Mouse (Mus musculus) heart, embryonic 16.5 days (tissue): Measurements from ENCODE around the gene Arhgef12. TPM values are rescaled to one million over a fixed set of nuclear protein-coding genes. Genes with fewer than 3 reads are reported as not detected.

Experiments
- ATAC-seq: fragments of 200-750 bp; cut with Nextera tagmentation; replicated peaks from 2 replicates; pipeline ENCODE4 v1.8.0; 2017; ENCODE audit warnings: moderate number of reproducible peaks; ENCODE audit not compliant: insufficient read depth, low FRiP score; ENCODE audit errors: extremely low read depth
- H3K27ac ChIP-seq: fragments of 300-500 bp; sonication (generic); 2 replicates; pipeline ENCODE4 v1.5.1; 2014; ENCODE audit warnings: mild to moderate bottlenecking, low read length, control low read depth, moderate library complexity
- H3K27me3 ChIP-seq: fragments of 300-500 bp; sonication (generic); 2 replicates; pipeline ENCODE4 v1.6.1; 2014; ENCODE audit warnings: low read length, mixed read lengths; ENCODE audit not compliant: control insufficient read depth, insufficient read depth
- H3K36me3 ChIP-seq: fragments of 300-500 bp; sonication (generic); 2 replicates; pipeline ENCODE4 v1.6.1; 2014; ENCODE audit not compliant: control insufficient read depth, insufficient read depth
- H3K4me1 ChIP-seq: fragments of 300-500 bp; sonication (generic); 2 replicates; pipeline ENCODE4 v1.6.1; 2014; ENCODE audit warnings: low read length, mixed read lengths; ENCODE audit not compliant: control insufficient read depth, insufficient read depth
- H3K4me2 ChIP-seq: fragments of 300-500 bp; sonication (generic); 2 replicates; pipeline ENCODE4 v1.6.1; 2014; ENCODE audit warnings: low read depth, mild to moderate bottlenecking, control low read depth, low read length
- H3K4me3 ChIP-seq: fragments of 300-500 bp; sonication (generic); 2 replicates; pipeline ENCODE4 v1.5.1; 2014; ENCODE audit warnings: mild to moderate bottlenecking, control low read depth, low read length
- H3K9ac ChIP-seq: fragments of 300-500 bp; sonication (generic); 2 replicates; pipeline ENCODE4 v1.6.1; 2014; ENCODE audit warnings: low read length, control low read depth
- H3K9me3 ChIP-seq: fragments of 300-500 bp; sonication (generic); replicated peaks from 2 replicates; pipeline ENCODE4 v1.6.1; 2016; ENCODE audit warnings: low read length; ENCODE audit not compliant: control insufficient read depth
- WGBS: fragments of 180-500 bp; shearing (Covaris S2); extraction: QIAGEN DNeasy Blood & Tissue Kit; methylation state at CpG from one replicate; pipeline ENCODE4 v1.1.7; 2014; 5-methylcytosine and 5-hydroxymethylcytosine counted together
- polyA plus RNA-seq: library from polyadenylated mRNA; unstranded; fragments of >200 nt; fragmentation: Nextera tagmentation; extraction: Ambion mirVana; gene quantifications from 2 replicates; pipeline ENCODE4 v1.2.1, GENCODE M21; 2015

Gene Arhgef12
- polyA plus RNA-seq, 1 experiment from 2014 or later: 10.9 TPM

DNA sequence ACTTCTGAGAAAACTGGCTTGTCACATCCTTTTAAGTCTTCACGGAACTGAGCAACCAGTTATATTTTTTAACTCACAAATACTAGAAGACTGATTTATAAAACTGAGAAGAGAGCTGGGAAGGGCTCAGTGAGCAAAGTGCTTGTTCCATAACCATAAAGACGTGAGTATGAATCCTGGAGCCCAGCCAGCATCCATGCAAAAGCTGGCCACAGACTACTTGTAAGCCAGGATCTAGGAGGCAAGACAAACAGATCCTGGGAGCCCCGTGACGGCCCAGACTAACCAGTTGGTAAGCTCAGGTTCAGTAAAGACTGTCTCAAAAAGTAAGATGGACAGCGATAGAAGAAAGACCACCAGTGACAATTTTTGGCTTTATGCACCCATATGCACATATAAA lies 94.5 kb downstream of the Arhgef12 start:
- H3K4me2 ChIP-seq: no peak overlapping the region
- H3K36me3 ChIP-seq: peaks cover 23% of the 10 kb centered on the region
- ATAC-seq: no peak
- H3K9ac ChIP-seq: no peak overlapping the region
- WGBS: 59% methylated on average over 5 of the region's 5 CpGs
- H3K27ac ChIP-seq: no peak overlapping the region
- no peaks in the 10 kb centered on the region for H3K27me3 ChIP-seq
- no peak overlapping the region for H3K4me3 ChIP-seq
- H3K4me1 ChIP-seq: peaks cover 3% of the 10 kb centered on the region; the same call in 1 of the 2 replicates
- H3K9me3 ChIP-seq: no peaks in the 10 kb centered on the region

DNA sequence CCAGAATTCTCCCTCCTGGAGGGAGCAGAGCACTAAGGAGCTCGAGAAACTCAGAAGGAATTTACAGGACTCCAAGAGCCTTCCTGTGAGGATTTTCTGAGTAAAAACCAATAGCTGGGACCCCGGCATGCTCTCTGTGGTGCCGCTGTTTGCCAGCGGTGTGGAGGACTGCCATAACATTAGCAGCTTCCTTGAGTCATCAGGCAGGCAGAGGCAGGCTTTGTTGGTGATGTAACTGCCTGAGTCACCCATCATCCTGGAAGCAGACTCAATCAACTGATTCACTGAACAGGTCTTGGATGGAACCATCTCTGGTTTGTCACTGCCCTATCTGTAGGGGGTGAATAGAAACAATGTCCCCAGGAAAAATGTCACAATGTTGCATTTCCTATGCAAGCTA lies 96.0 kb downstream of the Arhgef12 start:
- WGBS: 57% methylated on average over 4 of the region's 4 CpGs
- Histone ChIP-seq H3K4me1 (peaks cover 3% of the 10 kb centered on the region; the same call in 1 of the 2 replicates), H3K4me3 (no peak overlapping the region), H3K36me3 (peaks cover 23% of the 10 kb centered on the region), H3K4me2 (no peak overlapping the region), H3K9ac (no peak overlapping the region), H3K27ac (no peak overlapping the region), H3K9me3 (no peaks in the 10 kb centered on the region), H3K27me3 (no peaks in the 10 kb centered on the region)
- ATAC-seq: no peak

DNA sequence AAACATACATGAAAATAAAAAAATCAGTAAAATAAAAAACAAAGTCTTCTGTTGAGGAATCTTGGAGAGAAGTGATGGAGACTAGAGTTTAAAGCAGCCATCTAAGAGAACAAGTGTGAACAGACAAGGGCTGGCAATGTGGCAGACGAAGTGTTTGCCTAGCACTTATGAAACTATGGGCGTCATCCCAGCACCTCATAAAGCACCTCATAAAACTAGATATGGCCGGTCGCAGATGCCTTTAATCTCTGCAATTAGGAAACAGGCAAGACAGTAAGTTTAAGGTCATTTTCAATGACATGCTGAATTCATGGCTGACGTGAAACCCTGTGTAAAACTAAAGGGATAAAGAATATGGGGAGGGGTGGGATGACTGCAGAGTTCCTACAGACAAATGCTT lies 103.2 kb downstream of the Arhgef12 start:
- H3K4me3 ChIP-seq: no peak overlapping the region
- no peak for ATAC-seq

DNA sequence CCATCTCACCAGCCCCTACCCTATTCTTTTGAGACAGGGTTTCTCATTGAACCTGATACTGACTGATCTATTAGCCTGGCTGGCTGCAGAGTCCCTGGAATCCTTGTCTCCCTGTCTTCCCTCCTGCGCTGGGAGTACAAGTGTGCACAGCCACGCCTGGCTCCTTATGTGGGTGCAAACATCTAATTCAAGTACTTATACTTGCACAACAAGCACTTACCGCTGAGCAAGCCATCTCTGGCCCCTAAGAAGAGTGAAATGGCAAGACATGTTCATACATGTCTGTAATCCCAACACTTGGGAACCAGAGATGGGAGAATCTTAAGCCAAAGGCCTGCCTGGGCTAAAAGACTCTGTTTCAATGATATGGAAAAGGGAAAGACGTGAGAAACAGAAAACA lies 104.0 kb downstream of the Arhgef12 start:
- no peak for ATAC-seq
- Histone ChIP-seq H3K4me2 (no peak overlapping the region), H3K27ac (no peak overlapping the region), H3K4me1 (no peaks in the 10 kb centered on the region), H3K9me3 (no peaks in the 10 kb centered on the region), H3K4me3 (no peak overlapping the region), H3K27me3 (no peaks in the 10 kb centered on the region), H3K9ac (no peak overlapping the region), H3K36me3 (peaks cover 55% of the 10 kb centered on the region)
- 81% methylated on average over 4 of the region's 4 CpGs for WGBS

More for the DNA sequence above, 103.2 kb downstream of the Arhgef12 start:
- WGBS: 79% methylated on average over 5 of the region's 5 CpGs
- H3K9me3 ChIP-seq: no peaks in the 10 kb centered on the region
- H3K4me2 ChIP-seq: no peak overlapping the region
- H3K27me3 ChIP-seq: no peaks in the 10 kb centered on the region
- peaks cover 47% of the 10 kb centered on the region for H3K36me3 ChIP-seq
- no peaks in the 10 kb centered on the region for H3K4me1 ChIP-seq
- no peak overlapping the region for H3K27ac ChIP-seq
- H3K9ac ChIP-seq: no peak overlapping the region

DNA sequence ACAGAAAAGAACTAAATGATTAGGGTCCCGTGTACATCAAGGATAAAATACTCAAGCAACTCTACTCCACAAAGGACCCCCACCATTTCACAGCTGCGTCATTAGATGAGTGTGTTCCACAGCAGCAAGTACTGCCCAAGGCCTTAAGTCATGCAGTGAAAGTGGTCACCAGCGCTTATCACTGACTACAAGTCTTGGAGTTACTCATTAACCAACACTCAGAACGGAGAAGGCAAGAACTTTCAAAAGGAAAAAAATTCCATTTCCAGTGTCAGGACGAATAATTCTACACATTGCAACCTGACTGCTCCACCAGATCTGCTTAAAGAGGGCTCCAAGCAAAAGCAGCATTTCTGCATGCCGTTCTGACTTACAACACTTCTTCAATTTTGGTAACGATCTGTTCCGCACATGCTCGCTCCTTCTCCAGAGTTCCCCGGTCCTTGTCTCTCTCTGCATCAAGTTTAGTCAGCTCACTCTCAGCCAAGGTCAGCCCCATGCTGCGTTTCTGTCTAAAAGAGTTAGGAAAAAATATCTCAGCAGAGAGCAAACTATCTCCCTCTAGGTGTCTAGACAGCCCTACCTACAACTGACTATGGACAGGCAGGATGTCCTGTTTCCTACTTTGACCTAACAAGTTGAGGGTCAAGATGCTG lies 106.3 kb downstream of the Arhgef12 start:
- no peaks in the 10 kb centered on the region for H3K27me3 ChIP-seq
- H3K4me2 ChIP-seq: no peak overlapping the region
- no peaks in the 10 kb centered on the region for H3K4me1 ChIP-seq
- ATAC-seq: no peak
- no peak overlapping the region for H3K9ac ChIP-seq
- WGBS: 82% methylated on average over 11 of the region's 11 CpGs
- no peak overlapping the region for H3K27ac ChIP-seq
- no peaks in the 10 kb centered on the region for H3K9me3 ChIP-seq
- H3K36me3 ChIP-seq: peaks cover 61% of the 10 kb centered on the region
- no peak overlapping the region for H3K4me3 ChIP-seq

DNA sequence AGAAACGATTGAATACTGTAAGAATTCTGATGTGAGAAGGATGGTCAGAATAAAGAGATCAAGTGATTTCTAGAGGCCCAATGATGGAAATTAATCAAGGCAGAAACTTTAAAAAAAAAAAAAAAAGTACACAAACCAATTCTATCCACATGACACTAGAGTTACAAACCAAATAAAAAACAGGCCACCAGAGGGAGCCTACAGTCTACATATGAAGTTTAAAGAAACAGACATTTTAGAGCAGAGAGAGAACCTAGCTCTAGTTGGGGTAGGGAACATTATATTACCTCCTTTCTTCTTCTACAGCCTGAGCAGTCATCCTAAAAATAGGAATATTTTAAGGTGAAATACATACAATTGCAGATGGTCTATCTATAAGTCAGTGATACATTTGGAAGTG lies 107.0 kb downstream of the Arhgef12 start:
- Histone ChIP-seq H3K27ac (no peak overlapping the region), H3K4me3 (no peak overlapping the region), H3K9ac (no peak overlapping the region), H3K4me1 (no peaks in the 10 kb centered on the region), H3K36me3 (peaks cover 63% of the 10 kb centered on the region), H3K9me3 (no peaks in the 10 kb centered on the region), H3K4me2 (no peak overlapping the region), H3K27me3 (no peaks in the 10 kb centered on the region)
- no peak for ATAC-seq
- 100% methylated on average over 1 of the region's 1 CpGs for WGBS

DNA sequence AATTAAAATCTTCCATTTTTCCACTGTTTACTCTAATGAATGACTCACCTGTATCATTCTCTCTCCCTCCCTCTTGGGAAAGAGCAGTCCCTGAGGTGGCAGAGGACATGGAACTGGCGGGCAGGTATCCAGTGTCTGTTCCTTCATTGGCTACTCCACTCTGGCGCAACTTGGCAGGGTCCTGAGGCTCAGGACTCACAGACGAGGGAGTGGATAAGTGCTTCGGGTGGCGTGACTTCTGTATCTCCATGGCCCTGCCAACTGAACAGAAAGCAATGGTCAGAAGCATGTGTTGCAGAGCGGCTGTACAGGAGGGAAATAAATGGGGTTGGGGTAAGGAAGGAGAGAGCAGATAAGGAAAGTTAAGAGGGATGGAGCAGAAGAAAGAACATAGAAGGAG lies 109.5 kb downstream of the Arhgef12 start:
- Histone ChIP-seq H3K4me1 (no peaks in the 10 kb centered on the region), H3K27ac (no peak overlapping the region), H3K9me3 (no peaks in the 10 kb centered on the region), H3K9ac (no peak overlapping the region), H3K27me3 (no peaks in the 10 kb centered on the region), H3K36me3 (peaks cover 66% of the 10 kb centered on the region), H3K4me2 (no peak overlapping the region), H3K4me3 (no peak overlapping the region)
- WGBS: 75% methylated on average over 6 of the region's 6 CpGs
- no peak for ATAC-seq

DNA sequence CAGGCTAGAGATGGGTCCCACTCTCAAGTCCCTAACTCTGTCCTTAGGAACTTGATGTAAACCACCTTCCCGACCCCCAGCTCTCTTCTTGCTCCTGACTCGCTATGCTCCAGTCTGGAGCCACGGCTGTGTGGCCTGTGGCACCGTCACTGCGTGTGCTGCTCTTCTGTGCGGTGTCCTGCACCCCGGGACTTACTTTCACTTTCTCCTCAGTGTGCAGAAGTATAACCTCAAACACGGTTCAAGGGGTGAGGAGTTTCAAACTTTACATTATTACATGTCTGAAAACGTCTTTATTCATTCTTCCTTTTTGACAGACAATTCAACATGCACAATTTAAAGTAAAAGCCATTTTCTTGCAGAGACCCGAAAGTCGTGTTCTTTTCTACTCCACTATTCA lies 111.7 kb downstream of the Arhgef12 start:
- no peak overlapping the region for H3K4me2 ChIP-seq
- WGBS: 89% methylated on average over 11 of the region's 11 CpGs
- no peaks in the 10 kb centered on the region for H3K9me3 ChIP-seq
- H3K4me1 ChIP-seq: no peaks in the 10 kb centered on the region
- no peak overlapping the region for H3K4me3 ChIP-seq
- H3K27ac ChIP-seq: no peak overlapping the region
- H3K27me3 ChIP-seq: no peaks in the 10 kb centered on the region
- peaks cover 68% of the 10 kb centered on the region for H3K36me3 ChIP-seq
- no peak overlapping the region for H3K9ac ChIP-seq
- ATAC-seq: no peak

DNA sequence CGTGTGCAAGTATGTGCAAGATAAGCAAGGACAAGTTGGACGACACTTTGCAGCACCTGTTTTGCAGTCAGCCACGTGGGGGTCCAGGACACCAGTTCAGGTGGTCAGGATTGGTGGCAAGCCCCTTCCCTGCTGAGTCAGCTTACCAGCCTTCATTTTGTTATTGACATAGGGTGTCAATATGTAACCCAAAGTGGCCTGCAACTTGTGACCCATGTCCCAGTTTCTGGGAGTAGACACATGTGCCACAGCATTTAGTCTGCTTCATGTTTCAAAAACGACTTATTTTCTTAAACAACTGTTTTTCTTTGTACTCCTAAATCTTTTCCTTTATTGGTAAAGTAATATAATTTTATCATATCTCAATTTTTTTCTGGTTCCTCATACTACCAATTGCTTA lies 112.3 kb downstream of the Arhgef12 start:
- Histone ChIP-seq H3K36me3 (peaks cover 69% of the 10 kb centered on the region), H3K4me3 (no peak overlapping the region), H3K9me3 (no peaks in the 10 kb centered on the region), H3K27ac (no peak overlapping the region), H3K4me2 (no peak overlapping the region), H3K4me1 (no peaks in the 10 kb centered on the region), H3K27me3 (no peaks in the 10 kb centered on the region), H3K9ac (no peak overlapping the region)
- no peak for ATAC-seq
- 77% methylated on average over 4 of the region's 4 CpGs for WGBS
